Mouse (Mus musculus) heart, adult 2 months (tissue): ENCODE measurements at regions not wholly inside any gene's neighbourhood (a gene's known extent, or its start where the extent isn't known, plus 50 kb on each side); places are given as distances from the start of the nearest gene placed in this dataset.
"Not testable (repeated sequence)": the region's sequence is repeated elsewhere in the genome, so short reads cannot be mapped to it uniquely, and the experiment has no call there.

ENCODE experiments used
- CTCF ChIP-seq: fragments of 200-600 bp; IDR thresholded peaks from 2 replicates; pipeline ENCODE4 v1.8.1; 2022; ENCODE audit warnings: antibody characterized with exemption, mild to moderate bottlenecking, moderate library complexity
- EP300 ChIP-seq: fragments of 200-500 bp; IDR thresholded peaks from 2 replicates; pipeline ENCODE4 v1.6.1; 2011; ENCODE audit warnings: low read depth, low read length, control low read depth; ENCODE audit not compliant: insufficient read depth
- POLR2A ChIP-seq: fragments of 200-500 bp; IDR thresholded peaks from 2 replicates; pipeline ENCODE4 v1.6.1; 2011; ENCODE audit warnings: mild to moderate bottlenecking, low read depth, low read length, control low read depth; ENCODE audit not compliant: insufficient read depth

GRCm38 (mm10) chr10:111607381-111607780, 101.3 kb downstream of the Phlda1 start:
- TF ChIP-seq POLR2A, CTCF, EP300: not testable (repeated sequence)
